Mouse (Mus musculus): Measurements from ENCODE around the gene Myl12a.

Myl12a gene

GRCm38 (mm10) chr17:71002744-71003094, at the start of gene Myl12a:
Myl12a (minus strand) TSS chr17:71002878.
- DNase-seq (ENCODE audit: low spot score in 2 of 2), result no peak

- no peak for DNase-seq (ENCODE audit: low spot score in 2 of 2)
Observed at GRCm38 (mm10) chr17:71049292-71049691, 46.6 kb upstream of the Myl12a start.

GRCm38 (mm10) chr17:71046856-71047255, 44.2 kb upstream of the Myl12a start:
- no peak for DNase-seq (ENCODE audit: low spot score in 2 of 2)

- peak; percentile 44 to 51 for DNase-seq (ENCODE audit: low spot score in 2 of 2)
Observed at GRCm38 (mm10) chr17:71045591-71045990, 42.9 kb upstream of the Myl12a start.

GRCm38 (mm10) chr17:71042645-71043044, 40.0 kb upstream of the Myl12a start:
- no peak for DNase-seq (ENCODE audit: low spot score in 2 of 2)

GRCm38 (mm10) chr17:71040582-71040880, 37.9 kb upstream of the Myl12a start:
- no peak for DNase-seq (ENCODE audit: low spot score in 2 of 2)

GRCm38 (mm10) chr17:71039851-71040581, 37.3 kb upstream of the Myl12a start:
- no peak for DNase-seq (ENCODE audit: low spot score in 2 of 2)

- DNase-seq (ENCODE audit: low spot score in 2 of 2), result no peak
Observed at GRCm38 (mm10) chr17:71038812-71039211, 36.1 kb upstream of the Myl12a start.

GRCm38 (mm10) chr17:71037188-71037587, 34.5 kb upstream of the Myl12a start:
- no peak for DNase-seq (ENCODE audit: low spot score in 2 of 2)

- DNase-seq (ENCODE audit: low spot score in 2 of 2), result no peak
Observed at GRCm38 (mm10) chr17:71034472-71034871, 31.8 kb upstream of the Myl12a start.

- no peak for DNase-seq (ENCODE audit: low spot score in 2 of 2)
Observed at GRCm38 (mm10) chr17:71032719-71033118, 30.0 kb upstream of the Myl12a start.

GRCm38 (mm10) chr17:71027186-71027585, 24.5 kb upstream of the Myl12a start:
- DNase-seq (ENCODE audit: low spot score in 2 of 2), result no peak

GRCm38 (mm10) chr17:71025922-71026321, 23.2 kb upstream of the Myl12a start:
- no peak for DNase-seq (ENCODE audit: low spot score in 2 of 2)

- DNase-seq (ENCODE audit: low spot score in 2 of 2), result no peak
Observed at GRCm38 (mm10) chr17:71024071-71024470, 21.4 kb upstream of the Myl12a start.

- no peak for DNase-seq (ENCODE audit: low spot score in 2 of 2)
Observed at GRCm38 (mm10) chr17:71022841-71023240, 20.2 kb upstream of the Myl12a start.

- DNase-seq (ENCODE audit: low spot score in 2 of 2), result no peak
Observed at GRCm38 (mm10) chr17:71019860-71020259, 17.2 kb upstream of the Myl12a start.

GRCm38 (mm10) chr17:71019309-71019655, 16.6 kb upstream of the Myl12a start:
- no peak for DNase-seq (ENCODE audit: low spot score in 2 of 2)

- DNase-seq (ENCODE audit: low spot score in 2 of 2), result no peak
Observed at GRCm38 (mm10) chr17:71018616-71019308, 16.1 kb upstream of the Myl12a start.

- no peak for DNase-seq (ENCODE audit: low spot score in 2 of 2)
Observed at GRCm38 (mm10) chr17:71018151-71018550, 15.5 kb upstream of the Myl12a start.

- no peak for DNase-seq (ENCODE audit: low spot score in 2 of 2)
Observed at GRCm38 (mm10) chr17:71017457-71017998, 14.8 kb upstream of the Myl12a start.

- no peak for DNase-seq (ENCODE audit: low spot score in 2 of 2)
Observed at GRCm38 (mm10) chr17:71014911-71015310, 12.2 kb upstream of the Myl12a start.

- no peak for DNase-seq (ENCODE audit: low spot score in 2 of 2)
Observed at GRCm38 (mm10) chr17:71013105-71013504, 10.4 kb upstream of the Myl12a start.

GRCm38 (mm10) chr17:71011931-71012662, 9.4 kb upstream of the Myl12a start:
- no peak for DNase-seq (ENCODE audit: low spot score in 2 of 2)
